Mouse (Mus musculus) C2C12 (cell line): ENCODE results near the gene Diras2.

Experiments
- CEBPB ChIP-seq: IDR thresholded peaks from one replicate; pipeline ENCODE4 v1.6.1; 2011; ENCODE audit warnings: low read depth, mild to moderate bottlenecking, control low read depth, moderate library complexity
- CTCF ChIP-seq: IDR thresholded peaks from one replicate; pipeline ENCODE4 v1.5.1; 2011; ENCODE audit not compliant: control insufficient read depth, insufficient read depth, insufficient read length
- MAX ChIP-seq: IDR thresholded peaks from one replicate; pipeline ENCODE4 v1.6.1; 2011; ENCODE audit warnings: mild to moderate bottlenecking, control low read depth
- MYOD1 ChIP-seq: IDR thresholded peaks from one replicate; pipeline ENCODE4 v1.6.1; 2011; ENCODE audit warnings: low read depth; ENCODE audit not compliant: control insufficient read depth, insufficient read length
- MYOG ChIP-seq: IDR thresholded peaks from one replicate; pipeline ENCODE4 v1.6.1; 2011; ENCODE audit not compliant: control insufficient read depth, insufficient read length; ENCODE audit errors: extremely low read depth
- USF1 ChIP-seq: IDR thresholded peaks from one replicate; pipeline ENCODE4 v1.6.1; 2011; ENCODE audit warnings: low read depth, mild to moderate bottlenecking, control low read depth, moderate library complexity

DNA sequence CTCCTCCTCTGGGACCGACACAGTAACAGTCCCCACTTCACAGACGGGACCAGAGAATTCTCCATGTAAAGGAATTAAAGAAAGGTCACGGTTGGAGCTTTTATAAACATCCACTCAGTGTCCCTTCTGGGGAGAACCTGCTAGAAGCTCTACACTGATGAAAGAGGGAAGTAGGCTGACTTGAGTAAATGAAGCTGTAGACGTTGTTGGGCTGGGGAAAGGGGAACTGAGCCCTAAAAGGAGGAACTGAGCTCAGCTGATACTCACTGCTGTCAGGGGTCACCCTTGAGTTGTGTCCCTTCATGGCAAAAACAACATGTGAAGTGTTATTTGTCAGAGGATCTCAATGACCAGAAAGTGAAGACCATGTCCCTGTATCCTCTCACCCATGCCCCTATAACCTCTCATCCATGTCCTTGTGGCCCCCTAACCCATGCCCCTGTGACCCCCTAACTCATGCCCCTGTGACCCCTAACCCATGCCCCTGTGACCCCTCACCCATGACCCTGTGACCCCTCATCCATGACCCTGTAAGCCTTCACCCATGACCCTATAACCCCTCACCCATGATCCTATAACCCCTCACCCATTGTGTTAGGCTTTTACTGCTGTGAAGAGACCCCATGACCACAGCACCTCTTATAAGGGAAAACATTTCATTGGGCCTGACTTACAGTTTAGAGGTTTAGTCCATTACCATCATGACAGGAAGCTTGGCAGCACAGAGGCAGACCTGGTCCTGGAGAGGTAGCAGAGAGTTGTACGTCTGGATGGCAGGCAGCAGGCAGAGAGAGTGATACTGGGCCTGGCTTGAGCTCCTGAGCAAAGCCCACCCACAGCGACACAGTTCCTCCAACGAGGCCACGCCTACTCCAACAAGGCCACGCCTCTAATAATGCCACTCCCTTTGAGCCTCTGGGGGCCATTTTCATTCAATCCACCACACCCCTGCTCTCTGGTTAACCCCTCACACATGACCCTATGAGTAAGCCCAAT lies 41.7 kb upstream of the Diras2 start:
- TF ChIP-seq MAX, result no peak
- TF ChIP-seq CTCF, result no peak
- no peak for TF ChIP-seq USF1
- TF ChIP-seq MYOD1, result no peak
- TF ChIP-seq CEBPB, result no peak
- no peak for TF ChIP-seq MYOG
